Mouse (Mus musculus) CH12.LX (cell line): ENCODE measurements at regions not wholly inside any gene's neighbourhood (a gene's known extent, or its start where the extent isn't known, plus 50 kb on each side); places are given as distances from the start of the nearest gene placed in this dataset.

Experiments
- DNase-seq: peaks from one replicate; pipeline ENCODE4 v3.0.0-alpha.2; 2013; ENCODE audit errors: extremely low read depth
- H3K27ac ChIP-seq: 2 replicates; pipeline ENCODE4 v1.5.1; 2012; ENCODE audit warnings: low read depth, mild to moderate bottlenecking, control low read depth, moderate library complexity; ENCODE audit not compliant: insufficient read depth
- H3K27me3 ChIP-seq: replicated peaks from 2 replicates; pipeline ENCODE3; 2012; ENCODE audit warnings: inconsistent platforms
- H3K36me3 ChIP-seq, 2 experiments: replicated peaks in 1 of 2; 2 replicates each; pipeline versions ENCODE3 to v1.6.1; 2012; ENCODE audit warnings: inconsistent platforms in 1 of 2, low read length in 1 of 2, mild to moderate bottlenecking in 1 of 2, mixed read lengths in 1 of 2, moderate library complexity in 1 of 2; ENCODE audit not compliant: control insufficient read depth in 1 of 2, insufficient read depth in 1 of 2
- H3K4me1 ChIP-seq, 2 experiments: 2 replicates each; pipeline ENCODE4 v1.6.1; 2012; ENCODE audit warnings: inconsistent platforms in 1 of 2, moderate library complexity in 1 of 2; ENCODE audit not compliant: insufficient read depth in 2 of 2, control insufficient read depth in 1 of 2
- H3K4me2 ChIP-seq: 2 replicates; pipeline ENCODE4 v1.6.1; 2012; ENCODE audit warnings: low read depth, mild to moderate bottlenecking, control low read depth; ENCODE audit not compliant: poor library complexity, insufficient read depth, severe bottlenecking
- H3K4me3 ChIP-seq, 3 experiments: fragments of 150-350 bp in 1 of 3; sonication (generic) in 1 of 3; replicated peaks in 1 of 3; 2 replicates each; pipeline versions ENCODE3 to v1.5.1; 2011 to 2012; ENCODE audit warnings: low read depth in 2 of 3, low read length in 2 of 3, mild to moderate bottlenecking in 2 of 3, moderate library complexity in 2 of 3, control low read depth in 1 of 3, improper control_type of control experiment in 1 of 3, inconsistent platforms in 1 of 3, mixed read lengths in 1 of 3; ENCODE audit not compliant: poor library complexity in 1 of 3
- H3K79me2 ChIP-seq: replicated peaks from 2 replicates; pipeline ENCODE4 v1.6.1; 2012; ENCODE audit warnings: mild to moderate bottlenecking, moderate library complexity; ENCODE audit not compliant: control insufficient read depth, poor library complexity, insufficient read depth, severe bottlenecking; ENCODE audit errors: extremely low read depth
- H3K9ac ChIP-seq: 2 replicates; pipeline ENCODE4 v1.6.1; 2012; ENCODE audit warnings: low read depth, mild to moderate bottlenecking, control low read depth, moderate library complexity; ENCODE audit not compliant: insufficient read depth
- H3K9me3 ChIP-seq: replicated peaks from 2 replicates; pipeline ENCODE3; 2012; ENCODE audit warnings: low read length, inconsistent platforms, mixed read lengths
- BHLHE40 ChIP-seq: IDR thresholded peaks from 2 replicates; pipeline ENCODE4 v1.6.1; 2011; ENCODE audit warnings: mild to moderate bottlenecking, low read depth, low read length, improper control_type of control experiment
- CHD2 ChIP-seq: IDR thresholded peaks from 2 replicates; pipeline ENCODE4 v1.6.1; 2011; ENCODE audit warnings: low read length, improper control_type of control experiment
- CTCF ChIP-seq, 2 experiments: IDR thresholded peaks in 1 of 2; conservative IDR thresholded peaks in 1 of 2; 2 replicates each; pipeline ENCODE4 v1.5.1; 2011 to 2012; ENCODE audit warnings: low read depth in 2 of 2, low read length in 2 of 2, improper control_type of control experiment in 1 of 2, inconsistent platforms in 1 of 2, mild to moderate bottlenecking in 1 of 2, moderate library complexity in 1 of 2
- E2F4 ChIP-seq: IDR thresholded peaks from 2 replicates; pipeline ENCODE4 v1.6.1; 2011; ENCODE audit warnings: low read depth, low read length, improper control_type of control experiment; ENCODE audit not compliant: insufficient replicate concordance
- HCFC1 ChIP-seq: IDR thresholded peaks from 2 replicates; pipeline ENCODE4 v1.6.1; 2012; ENCODE audit warnings: low read depth, mild to moderate bottlenecking, inconsistent platforms, low read length, improper control_type of control experiment
- JUN ChIP-seq: IDR thresholded peaks from 2 replicates; pipeline ENCODE4 v1.6.1; 2011; ENCODE audit warnings: low read depth, mild to moderate bottlenecking, low read length, improper control_type of control experiment, moderate library complexity; ENCODE audit not compliant: insufficient read depth
- KAT2A ChIP-seq: IDR thresholded peaks from 2 replicates; pipeline ENCODE4 v1.6.1; 2012; ENCODE audit warnings: low read length, improper control_type of control experiment, inconsistent platforms; ENCODE audit not compliant: insufficient replicate concordance
- MAFK ChIP-seq: IDR thresholded peaks from 2 replicates; pipeline ENCODE4 v1.6.1; 2011; ENCODE audit warnings: low read length, improper control_type of control experiment; ENCODE audit not compliant: insufficient replicate concordance
- MAX ChIP-seq: IDR thresholded peaks from 2 replicates; pipeline ENCODE4 v1.6.1; 2011; ENCODE audit warnings: low read length, improper control_type of control experiment
- MAZ ChIP-seq: IDR thresholded peaks from 2 replicates; pipeline ENCODE4 v1.6.1; 2012; ENCODE audit warnings: low read depth, mild to moderate bottlenecking, inconsistent platforms, low read length, improper control_type of control experiment, moderate library complexity
- MYC ChIP-seq: IDR thresholded peaks from 2 replicates; pipeline ENCODE4 v1.6.1; 2011; ENCODE audit warnings: low read depth, mild to moderate bottlenecking, improper control_type of control experiment, low read length
- NRF1 ChIP-seq: IDR thresholded peaks from 2 replicates; pipeline ENCODE4 v1.6.1; 2014; ENCODE audit warnings: low read depth, mild to moderate bottlenecking, inconsistent platforms, low read length, improper control_type of control experiment, moderate library complexity
- PAX5 ChIP-seq: IDR thresholded peaks from 2 replicates; pipeline ENCODE4 v1.6.1; 2012; ENCODE audit warnings: low read length, inconsistent platforms, mixed read lengths
- POLR2A ChIP-seq: IDR thresholded peaks from 2 replicates; pipeline ENCODE4 v1.6.1; 2011; ENCODE audit warnings: low read depth, mild to moderate bottlenecking, improper control_type of control experiment, low read length
- SMC3 ChIP-seq: IDR thresholded peaks from 2 replicates; pipeline ENCODE4 v1.6.1; 2011; ENCODE audit warnings: low read depth, low read length, improper control_type of control experiment
- TBP ChIP-seq: conservative IDR thresholded peaks from 2 replicates; pipeline ENCODE4 v1.6.1; 2011; ENCODE audit warnings: low read depth, low read length, improper control_type of control experiment
- TCF12 ChIP-seq: IDR thresholded peaks from 2 replicates; pipeline ENCODE4 v1.6.1; 2014; ENCODE audit warnings: low read depth, mild to moderate bottlenecking, inconsistent platforms, low read length, improper control_type of control experiment
- UBTF ChIP-seq: IDR thresholded peaks from 2 replicates; pipeline ENCODE4 v1.6.1; 2012; ENCODE audit warnings: low read depth, mild to moderate bottlenecking, inconsistent platforms, low read length, improper control_type of control experiment, moderate library complexity
- ZKSCAN1 ChIP-seq: IDR thresholded peaks from 2 replicates; pipeline ENCODE4 v1.6.1; 2012; ENCODE audit warnings: low read depth, inconsistent platforms, low read length, improper control_type of control experiment, borderline replicate concordance
- dilution Hi-C: fragments of 300-500 bp; cut with MboI; formaldehyde crosslinking; loops from 2 replicates; pipeline ENCODE4 v1.14.3; 2020; ENCODE audit warnings: low sequenced_read_pairs; ENCODE audit not compliant: extremely low pct_unique_long_range_greater_than_20kb, extremely low pct_ligation_motif_present
- in situ Hi-C: fragments of 300-500 bp; cut with MboI; formaldehyde crosslinking; loops from 3 replicates; pipeline ENCODE4 v1.14.3; 2019; ENCODE audit warnings: low sequenced_read_pairs, low pct_ligation_motif_present, low pct_unique_long_range_greater_than_20kb, mixed read lengths

DNA sequence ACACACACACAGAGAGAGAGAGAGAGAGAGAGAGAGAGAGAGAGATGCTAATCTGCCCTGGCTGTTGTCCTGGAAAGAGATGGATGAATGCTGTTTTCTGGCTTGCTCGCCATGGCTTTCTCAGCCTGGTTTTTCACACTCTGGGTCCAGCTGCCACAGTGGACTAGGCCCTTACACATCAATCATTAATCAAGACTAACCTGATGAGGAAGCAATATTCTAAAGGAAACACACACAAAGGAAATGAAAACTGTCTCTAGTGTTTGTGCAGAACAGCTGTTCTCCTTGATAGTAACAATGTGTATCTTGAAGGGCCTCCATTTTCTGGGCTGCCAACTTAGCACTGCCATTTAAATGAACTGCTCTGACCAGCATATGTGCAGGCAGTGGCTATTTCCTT lies 248.9 kb upstream of the Gadl1 start:
- Histone ChIP-seq H3K9ac (no peak overlapping the region), H3K27ac (no peak overlapping the region), H3K4me3 (no peak overlapping the region)
- TF ChIP-seq SMC3 (no peak), MAX (no peak), PAX5 (no peak), E2F4 (no peak), CHD2 (no peak)
- TF ChIP-seq, all 38 proteins: peak for 0
- H3K4me1 ChIP-seq: peaks cover 0 to 26% of the 10 kb centered on the region in 2 experiments; a peak in 2 of 4 replicates
- H3K4me2 ChIP-seq: no peak overlapping the region
- DNase-seq: no peak
- no peaks in the 10 kb centered on the region for H3K79me2 ChIP-seq
- in situ Hi-C loops (no loop called here), dilution Hi-C loops (no loop called here)
- no peaks in the 10 kb centered on the region for H3K27me3 ChIP-seq
- peaks cover 7% of the 10 kb centered on the region for H3K9me3 ChIP-seq
- no peaks in the 10 kb centered on the region for H3K36me3 ChIP-seq

DNA sequence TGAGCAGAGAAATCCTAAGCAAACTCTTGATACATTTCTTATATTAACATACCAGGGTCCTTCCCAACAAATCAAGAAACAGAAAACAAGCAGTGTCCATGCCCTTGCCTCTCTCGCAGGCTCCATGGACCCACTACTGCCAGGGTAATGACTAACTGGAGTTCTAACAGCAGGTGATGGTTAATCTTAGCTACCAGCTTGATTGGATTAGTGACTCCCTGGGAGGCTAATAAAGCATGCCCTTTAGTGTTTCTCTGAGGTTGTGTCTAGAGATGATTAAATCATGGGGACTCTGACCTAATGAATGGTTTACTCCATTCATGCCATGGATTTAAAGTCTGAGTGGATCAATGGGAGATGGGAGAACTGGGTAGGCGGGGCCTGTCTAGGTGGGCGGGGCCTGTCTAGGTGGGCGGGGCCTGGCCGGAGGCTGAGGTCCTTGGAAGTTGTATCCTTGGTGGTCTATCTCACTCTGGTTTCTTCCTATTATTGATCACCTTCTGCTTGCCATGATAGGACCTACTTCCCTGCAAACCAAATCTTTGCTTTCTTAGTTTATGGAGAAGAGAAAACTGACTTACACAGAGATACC lies 247.3 kb upstream of the Gadl1 start:
- TF ChIP-seq MAZ: no peak
- no peak for TF ChIP-seq TCF12
- no peak for TF ChIP-seq POLR2A
- TF ChIP-seq MYC: no peak
- no peak for TF ChIP-seq NRF1
- no peak for TF ChIP-seq BHLHE40
- TF ChIP-seq ZKSCAN1: no peak
- no peak for TF ChIP-seq MAFK
- no peak for TF ChIP-seq UBTF
- no peak for TF ChIP-seq MAX
- no peak for TF ChIP-seq KAT2A
- TF ChIP-seq TBP: no peak
- no peak for TF ChIP-seq JUN
- no peak for TF ChIP-seq CTCF (conservative IDR thresholded peaks at IDR 0.05 in 1 of 2, IDR thresholded peaks at IDR 0.05 in 1 of 2; ENCODE audit: low read depth in 2 of 2, low read length in 2 of 2)
- no peak for TF ChIP-seq HCFC1
- H3K27me3 ChIP-seq: no peaks in the 10 kb centered on the region
- peaks cover 7% of the 10 kb centered on the region for H3K9me3 ChIP-seq
- DNase-seq: no peak
- H3K4me2 ChIP-seq: no peak overlapping the region
- no peaks in the 10 kb centered on the region for H3K36me3 ChIP-seq
- in situ Hi-C loops: no loop called here
- dilution Hi-C loops: no loop called here
- no peak overlapping the region for H3K9ac ChIP-seq
- peaks cover 0 to 11% of the 10 kb centered on the region in 2 experiments; a peak in 2 of 4 replicates for H3K4me1 ChIP-seq
- H3K27ac ChIP-seq: no peak overlapping the region
- no peak overlapping the region for H3K4me3 ChIP-seq
- no peaks in the 10 kb centered on the region for H3K79me2 ChIP-seq
